Mouse (Mus musculus) bone marrow, adult 2 months (tissue): ENCODE results near the gene Rubcn.

Source experiments
- CTCF ChIP-seq: fragments of 200-500 bp; IDR thresholded peaks from 2 replicates; pipeline ENCODE4 v1.5.1; 2011; ENCODE audit warnings: low read length, control low read depth; ENCODE audit not compliant: control insufficient read depth, insufficient read depth
- POLR2A ChIP-seq: fragments of 200-500 bp; IDR thresholded peaks from 2 replicates; pipeline ENCODE4 v1.6.1; 2011; ENCODE audit warnings: low read depth, mild to moderate bottlenecking, control low read depth, low read length, borderline replicate concordance; ENCODE audit not compliant: control insufficient read depth

- TF ChIP-seq POLR2A: no peak
- TF ChIP-seq CTCF: no peak
These were observed 48.5 kb downstream of the Rubcn start for GRCm38 (mm10) chr16:32829104-32829503.
